Comparison of ENCODE assay signal across 8 mouse cellular contexts in genomic region chr6:8345219-8345856, GRCm38 (mm10).
DNase-seq lines count a peak whose midpoint lies in the region; ATAC-seq and TF ChIP-seq lines count a peak whose summit lies in the region.

No protein-coding gene starts in this region.

- H3K9ac ChIP-seq in lung, embryonic 14.5 days, result no peak overlapping the region
- no peak overlapping the region for H3K9ac ChIP-seq in hindbrain, embryonic 14.5 days

- no peak for TF ChIP-seq CTCF in layer of hippocampus, adult 2 months (conservative IDR thresholded peaks at IDR 0.05)
- TF ChIP-seq CTCF in lung, embryonic 14.5 days (IDR thresholded peaks at IDR 0.05; ENCODE audit: low read depth), result no peak

- H3K27ac ChIP-seq in layer of hippocampus, adult 2 months, result no peak overlapping the region
- H3K27ac ChIP-seq in lung, embryonic 14.5 days (ENCODE audit: low read depth), result no peak overlapping the region
- no peak overlapping the region for H3K27ac ChIP-seq in hindbrain, embryonic 14.5 days

- H3K36me3 ChIP-seq in lung, embryonic 14.5 days (ENCODE audit: insufficient read depth), result no peaks in the 10 kb centered on the region
- H3K36me3 ChIP-seq in hindbrain, embryonic 14.5 days (replicated peaks; ENCODE audit: control insufficient read depth, insufficient read depth), result no peaks in the 10 kb centered on the region

- 71% methylated on average over 5 of the region's 5 CpGs for WGBS in lung, embryonic 14.5 days
- 83% methylated on average over 5 of the region's 5 CpGs for WGBS in hindbrain, embryonic 14.5 days

- no peak overlapping the region for H3K4me2 ChIP-seq in lung, embryonic 14.5 days
- H3K4me2 ChIP-seq in hindbrain, embryonic 14.5 days (replicated peaks), result no peak overlapping the region

- no peaks in the 10 kb centered on the region for H3K9me3 ChIP-seq in lung, embryonic 14.5 days (ENCODE audit: low read depth, low read length)
- H3K9me3 ChIP-seq in hindbrain, embryonic 14.5 days (ENCODE audit: control insufficient read depth, low read length), result no peaks in the 10 kb centered on the region

- ATAC-seq in lung, embryonic 14.5 days (ENCODE audit: insufficient read depth), result peak; percentile 80
- no peak for ATAC-seq in hindbrain, embryonic 14.5 days (ENCODE audit: low FRiP score)

- H3K4me3 ChIP-seq in layer of hippocampus, adult 2 months, result no peak overlapping the region
- H3K4me3 ChIP-seq in lung, embryonic 14.5 days (ENCODE audit: low read depth, low read length), result no peak overlapping the region
- no peak overlapping the region for H3K4me3 ChIP-seq in hindbrain, embryonic 14.5 days (replicated peaks; ENCODE audit: low read length)

- H3K27me3 ChIP-seq in lung, embryonic 14.5 days (ENCODE audit: insufficient read depth, low read length), result no peaks in the 10 kb centered on the region
- no peaks in the 10 kb centered on the region for H3K27me3 ChIP-seq in hindbrain, embryonic 14.5 days (ENCODE audit: control insufficient read depth, insufficient read depth, low read length)

- DNase-seq in layer of hippocampus, adult 2 months (ENCODE audit: low spot score in 2 of 2), result peak; percentile 30
- DNase-seq in layer of hippocampus, postnatal 25 days (ENCODE audit: extremely low spot score in 1 of 2, low spot score in 1 of 2), result no peak
- DNase-seq in MEL-GATA-1-ER (ENCODE audit: extremely low read depth, low read depth), result peak; percentile 92
- DNase-seq in gastrocnemius, adult 18-20 months (ENCODE audit: low spot score), result peak; percentile 82
- peak; percentile 22 to 30 for DNase-seq in kidney, adult 8-10 months
- DNase-seq in lung, embryonic 14.5 days, result peak; percentile 80
- peak; percentile 42 for DNase-seq in thymus, postnatal 25 days
- DNase-seq in hindbrain, embryonic 14.5 days (ENCODE audit: low spot score), result no peak

- no peaks in the 10 kb centered on the region for H3K4me1 ChIP-seq in lung, embryonic 14.5 days (ENCODE audit: insufficient read depth)
- H3K4me1 ChIP-seq in hindbrain, embryonic 14.5 days (replicated peaks; ENCODE audit: control insufficient read depth, insufficient read depth, low read length), result no peaks in the 10 kb centered on the region

Comparison
In these comparisons a context has a peak if more than half of its experiments do, and no peak if none do; other contexts are left out.
1. DNase-seq: peak in layer of hippocampus, adult 2 months (2 of 2), MEL-GATA-1-ER (single experiment), gastrocnemius, adult 18-20 months (single experiment), kidney, adult 8-10 months (2 of 2), lung, embryonic 14.5 days (single experiment) and thymus, postnatal 25 days (single experiment); none in layer of hippocampus, postnatal 25 days (0 of 2) and hindbrain, embryonic 14.5 days (single experiment).